Mouse (Mus musculus) forebrain, embryonic 11.5 days (tissue): ENCODE measurements around the gene Hs6st1. TPM values are rescaled to one million over a fixed set of nuclear protein-coding genes. Genes with fewer than 3 reads are reported as not detected.

Experiments used
- ATAC-seq: fragments of 200-750 bp; cut with Nextera tagmentation; replicated peaks from 2 replicates; pipeline ENCODE4 v1.8.0; 2017; ENCODE audit warnings: moderate TSS enrichment; ENCODE audit not compliant: low FRiP score
- DNase-seq: peaks from one replicate; pipeline ENCODE4 v3.0.0-alpha.2; 2017; ENCODE audit warnings: low spot score
- H3K27ac ChIP-seq: fragments of 300-500 bp; sonication (generic); 2 replicates; pipeline ENCODE4 v1.5.1; 2014; ENCODE audit warnings: low read depth, low read length
- H3K27me3 ChIP-seq: fragments of 300-500 bp; sonication (generic); 2 replicates; pipeline ENCODE4 v1.6.1; 2014; ENCODE audit warnings: mild to moderate bottlenecking, low read length, mixed read lengths; ENCODE audit not compliant: control insufficient read depth, insufficient read depth
- H3K36me3 ChIP-seq: fragments of 300-500 bp; sonication (generic); 2 replicates; pipeline ENCODE4 v1.6.1; 2014; ENCODE audit warnings: mild to moderate bottlenecking, low read length, moderate library complexity, mixed read lengths; ENCODE audit not compliant: control insufficient read depth, insufficient read depth
- H3K4me1 ChIP-seq: fragments of 300-500 bp; sonication (generic); replicated peaks from 2 replicates; pipeline ENCODE4 v1.6.1; 2014; ENCODE audit warnings: low read length, mixed read lengths; ENCODE audit not compliant: control insufficient read depth, insufficient read depth
- H3K4me2 ChIP-seq: fragments of 300-500 bp; sonication (generic); 2 replicates; pipeline ENCODE4 v1.6.1; 2014; ENCODE audit warnings: low read depth, mild to moderate bottlenecking, low read length, moderate library complexity, mixed read lengths; ENCODE audit not compliant: severe bottlenecking
- H3K4me3 ChIP-seq: fragments of 300-500 bp; sonication (generic); 2 replicates; pipeline ENCODE4 v1.5.1; 2014; ENCODE audit warnings: low read depth, low read length
- H3K9ac ChIP-seq: fragments of 300-500 bp; sonication (generic); 2 replicates; pipeline ENCODE4 v1.6.1; 2014; ENCODE audit warnings: low read length
- H3K9me3 ChIP-seq: fragments of 300-500 bp; sonication (generic); 2 replicates; pipeline ENCODE4 v1.6.1; 2016; ENCODE audit warnings: low read length, mixed read lengths; ENCODE audit not compliant: control insufficient read depth
- WGBS: fragments of 180-500 bp; shearing (Covaris S2); extraction: QIAGEN DNeasy Blood & Tissue Kit; methylation state at CpG from one replicate; pipeline ENCODE4 v1.1.7; 2014; 5-methylcytosine and 5-hydroxymethylcytosine counted together
- polyA plus RNA-seq: library from polyadenylated mRNA; unstranded; fragments of >200 nt; fragmentation: Nextera tagmentation; extraction: Ambion mirVana; gene quantifications from 2 replicates; pipeline ENCODE4 v1.2.1, GENCODE M21; 2014

Hs6st1 gene
- polyA plus RNA-seq, 1 experiment from 2014 or later = 14.9 TPM

DNA sequence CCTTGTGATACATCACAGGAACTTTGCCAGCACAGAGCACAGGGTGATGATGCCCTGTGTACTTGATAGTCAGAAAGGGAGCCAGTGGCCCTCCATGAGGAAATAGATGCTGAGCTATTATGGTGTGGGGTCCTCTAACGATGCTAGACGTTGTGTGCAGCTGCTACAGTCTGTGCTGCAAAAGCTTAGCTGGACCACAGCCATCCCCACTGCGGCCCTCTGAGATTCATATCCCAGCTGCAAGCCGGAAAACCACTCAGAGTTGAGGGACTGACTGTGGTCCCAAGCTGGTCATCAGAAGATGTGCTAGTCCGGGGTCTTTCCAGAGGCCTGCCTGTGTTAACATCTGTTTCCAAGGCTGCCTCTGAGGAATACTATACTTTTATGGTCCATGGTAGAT, 12.8 kb downstream of the Hs6st1 start:
- 95% methylated on average over 5 of the region's 5 CpGs for WGBS
- Histone ChIP-seq H3K27ac (no peak overlapping the region), H3K4me1 (peaks cover 3% of the 10 kb centered on the region; the same call in 1 of the 2 replicates), H3K4me3 (no peak overlapping the region), H3K9me3 (no peaks in the 10 kb centered on the region), H3K4me2 (no peak overlapping the region), H3K9ac (no peak overlapping the region), H3K27me3 (no peaks in the 10 kb centered on the region), H3K36me3 (no peaks in the 10 kb centered on the region; the same call in 1 of the 2 replicates)
- ATAC-seq (no peak), DNase-seq (no peak)

DNA sequence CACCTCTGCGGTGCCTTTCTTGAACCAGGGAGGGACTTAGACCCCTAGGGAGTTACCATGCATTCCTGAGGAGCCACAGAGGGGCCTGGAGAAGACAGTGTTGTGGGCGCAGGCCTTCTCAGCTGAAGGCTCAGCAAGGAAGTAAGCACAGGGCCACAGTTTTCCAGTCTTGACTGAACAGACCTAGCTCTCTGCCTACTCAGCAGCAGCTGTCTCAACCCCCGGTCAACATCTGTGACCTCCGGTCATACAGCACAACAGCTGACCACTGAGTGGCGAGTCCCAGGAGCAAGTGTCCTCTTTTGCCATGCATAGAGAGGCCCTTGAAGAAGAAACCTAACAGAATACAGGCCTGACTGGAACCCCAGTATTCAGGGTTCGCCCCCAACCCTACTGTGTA, 14.0 kb downstream of the Hs6st1 start:
- no peak overlapping the region for H3K9ac ChIP-seq
- 90% methylated on average over 6 of the region's 6 CpGs for WGBS
- ATAC-seq (no peak), DNase-seq (no peak)
- no peaks in the 10 kb centered on the region; the same call in none of the 2 replicates for H3K36me3 ChIP-seq
- H3K9me3 ChIP-seq = no peaks in the 10 kb centered on the region
- no peak overlapping the region for H3K4me3 ChIP-seq
- no peak overlapping the region for H3K4me2 ChIP-seq
- H3K27ac ChIP-seq = no peak overlapping the region
- H3K4me1 ChIP-seq = no peaks in the 10 kb centered on the region; the same call in 1 of the 2 replicates
- H3K27me3 ChIP-seq = no peaks in the 10 kb centered on the region

DNA sequence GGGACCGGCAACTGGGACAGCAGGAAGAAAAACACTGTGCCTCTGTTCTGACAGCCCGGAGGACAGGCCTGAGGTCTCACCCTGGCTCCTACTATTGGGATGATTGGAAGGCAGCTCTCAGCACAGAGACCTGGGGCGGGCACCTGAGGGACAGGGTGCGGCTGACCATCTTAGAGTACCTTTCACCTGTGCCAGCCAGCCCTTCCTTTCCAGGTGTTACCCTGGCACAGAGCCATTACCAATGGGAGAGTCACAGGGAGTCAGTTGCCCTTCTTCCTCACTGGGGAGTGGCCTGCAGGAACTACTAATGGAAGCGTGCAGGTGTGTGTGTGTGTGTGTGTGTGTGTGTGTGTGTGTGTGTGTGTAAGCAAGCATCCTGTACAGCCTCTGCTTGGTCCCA, 15.4 kb downstream of the Hs6st1 start:
- ATAC-seq = no peak
- Histone ChIP-seq H3K4me3 (no peak overlapping the region), H3K9ac (no peak overlapping the region), H3K27me3 (no peaks in the 10 kb centered on the region), H3K4me1 (peaks cover 5% of the 10 kb centered on the region; the same call in 1 of the 2 replicates), H3K27ac (no peak overlapping the region), H3K4me2 (no peak overlapping the region), H3K36me3 (no peaks in the 10 kb centered on the region; the same call in none of the 2 replicates), H3K9me3 (no peaks in the 10 kb centered on the region)
- 94% methylated on average over 5 of the region's 5 CpGs for WGBS
- no peak for DNase-seq

DNA sequence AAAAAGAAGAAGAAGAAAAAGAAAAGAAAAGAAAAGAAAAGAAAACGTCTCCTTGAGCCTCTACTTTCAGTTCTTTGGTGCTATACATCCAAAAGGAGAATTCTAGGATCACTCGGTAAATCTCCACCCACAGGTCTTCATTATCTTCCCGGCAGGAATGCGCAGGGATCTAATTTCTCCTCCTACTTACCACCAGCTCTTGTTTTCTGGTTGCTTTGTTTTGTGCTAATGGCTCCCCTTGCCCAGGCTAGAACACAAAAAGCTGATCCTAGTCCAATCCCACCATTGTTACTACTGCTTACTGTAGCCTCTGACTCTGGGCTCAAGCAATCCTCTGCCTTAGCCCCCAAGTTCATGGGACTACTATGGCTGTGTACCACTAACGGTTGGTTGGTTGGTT, 16.9 kb downstream of the Hs6st1 start:
- 87% methylated on average over 5 of the region's 5 CpGs for WGBS

DNA sequence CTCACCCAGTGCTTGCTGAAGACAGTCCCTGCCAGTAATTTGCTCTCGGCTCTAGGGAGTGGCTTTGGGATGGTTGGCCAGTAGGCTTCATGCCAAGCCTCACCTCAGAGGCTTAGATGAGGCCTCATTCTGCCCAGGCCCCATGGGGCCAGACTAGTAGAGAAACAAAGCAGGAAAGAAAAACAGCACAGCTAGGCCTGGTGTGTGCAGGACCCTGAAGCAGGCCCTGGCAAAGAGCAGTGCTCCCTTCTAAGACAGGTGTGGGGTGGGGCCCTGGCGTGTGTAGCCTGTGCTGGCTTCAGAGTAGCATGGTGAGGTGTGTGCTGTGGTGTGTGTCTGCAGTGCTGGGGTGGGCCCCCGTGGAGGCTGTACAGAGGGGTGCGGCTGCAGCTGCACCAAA, 20.2 kb downstream of the Hs6st1 start:
- Histone ChIP-seq H3K27me3 (no peaks in the 10 kb centered on the region), H3K4me3 (no peak overlapping the region), H3K9me3 (no peaks in the 10 kb centered on the region), H3K9ac (no peak overlapping the region), H3K27ac (no peak overlapping the region), H3K4me2 (no peak overlapping the region), H3K4me1 (peaks cover 8% of the 10 kb centered on the region; the same call in 1 of the 2 replicates), H3K36me3 (no peaks in the 10 kb centered on the region; the same call in none of the 2 replicates)
- no peak for DNase-seq
- 77% methylated on average over 4 of the region's 4 CpGs for WGBS
- ATAC-seq = 0 out of 2 replicates have a peak, but pooled peaks have one; percentile 37

More for the DNA sequence above, 16.9 kb downstream of the Hs6st1 start:
- Histone ChIP-seq H3K4me3 (no peak overlapping the region), H3K27ac (no peak overlapping the region), H3K4me2 (no peak overlapping the region), H3K4me1 (peaks cover 8% of the 10 kb centered on the region; the same call in 1 of the 2 replicates), H3K9me3 (no peaks in the 10 kb centered on the region), H3K27me3 (no peaks in the 10 kb centered on the region), H3K36me3 (no peaks in the 10 kb centered on the region; the same call in none of the 2 replicates), H3K9ac (no peak overlapping the region)
- no peak for ATAC-seq
- DNase-seq = no peak

DNA sequence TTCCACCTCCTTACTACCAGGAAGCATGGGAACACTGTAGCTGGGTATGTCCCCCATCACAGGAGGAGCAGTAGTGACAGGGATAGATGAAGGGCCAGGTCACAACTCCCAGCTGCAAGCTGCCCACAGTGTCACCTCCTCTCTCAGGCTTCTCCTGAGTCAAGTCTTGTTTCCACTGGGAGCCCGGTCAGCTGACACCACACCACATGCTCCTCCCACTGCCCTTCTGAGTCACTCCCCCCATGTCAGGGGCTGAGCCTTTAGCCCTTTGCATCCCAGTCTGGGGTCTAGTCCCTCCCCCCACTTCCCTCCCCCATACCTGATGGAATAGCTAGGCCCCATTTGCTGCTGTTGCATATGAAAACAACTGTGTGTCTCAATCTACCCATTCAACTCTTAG, 21.3 kb downstream of the Hs6st1 start:
- ATAC-seq = no peak
- DNase-seq = no peak
- Histone ChIP-seq H3K4me1 (peaks cover 8% of the 10 kb centered on the region; the same call in 1 of the 2 replicates), H3K9ac (no peak overlapping the region; the same call in 1 of the 2 replicates), H3K9me3 (no peaks in the 10 kb centered on the region), H3K4me3 (no peak overlapping the region), H3K27ac (no peak overlapping the region), H3K36me3 (no peaks in the 10 kb centered on the region; the same call in 1 of the 2 replicates), H3K27me3 (no peaks in the 10 kb centered on the region), H3K4me2 (no peak overlapping the region)
- WGBS = 43% methylated on average over 1 of the region's 1 CpGs

DNA sequence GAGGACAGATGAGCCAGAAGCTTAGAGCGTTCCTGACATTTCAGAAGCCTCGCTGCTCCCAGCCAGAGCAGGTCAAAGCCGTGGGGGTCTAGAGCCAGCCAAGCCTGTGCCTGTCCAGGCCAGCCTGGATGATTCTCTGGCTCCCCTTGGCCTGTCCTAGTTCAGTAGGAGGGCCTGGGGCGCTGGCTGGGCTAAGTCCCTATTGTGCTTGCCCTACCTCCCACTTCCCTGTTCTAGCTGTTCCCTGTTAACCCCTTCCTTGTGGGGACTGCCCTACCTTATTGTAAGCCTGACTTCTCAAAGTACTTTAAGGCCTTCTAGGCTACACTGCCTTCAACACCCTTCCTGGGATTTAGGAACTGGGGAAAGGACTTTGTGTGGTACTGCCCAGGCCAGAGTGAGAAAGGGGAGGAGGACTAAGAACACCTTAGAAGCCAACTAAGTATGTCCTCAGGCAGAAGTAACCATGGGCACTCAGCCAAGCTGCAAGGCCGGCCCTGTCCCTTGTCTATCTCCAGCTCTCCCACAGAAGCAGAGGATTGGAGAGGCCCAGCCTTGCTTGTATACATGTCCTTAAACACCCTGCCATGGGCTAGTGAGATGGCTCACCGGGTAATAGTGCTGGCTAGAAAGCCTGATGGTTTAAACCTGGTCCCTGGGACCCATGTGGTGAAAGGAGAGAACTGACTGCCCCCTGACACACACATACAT, 22.0 kb downstream of the Hs6st1 start:
- ATAC-seq = no peak
- Histone ChIP-seq H3K4me1 (peaks cover 8% of the 10 kb centered on the region; the same call in 1 of the 2 replicates), H3K27ac (no peak overlapping the region)

DNA sequence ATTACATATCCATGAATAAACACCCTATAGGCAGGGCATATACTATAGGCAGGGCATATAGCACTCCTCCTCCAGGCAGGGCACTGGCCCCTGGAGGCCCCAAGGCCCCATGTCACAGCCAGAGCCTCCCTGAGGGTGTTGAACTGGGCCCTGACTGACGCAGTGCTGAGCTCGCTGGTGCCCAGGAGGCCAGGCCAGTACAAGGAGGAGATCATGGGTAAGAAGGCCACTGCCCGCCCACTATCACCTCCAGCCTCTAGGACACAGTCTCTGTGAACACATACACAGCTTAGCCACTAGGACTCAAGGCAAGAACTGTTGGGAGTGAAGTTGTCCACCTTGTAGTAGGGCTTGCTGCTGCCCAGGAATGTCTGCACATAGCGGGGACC, 22.5 kb downstream of the Hs6st1 start:
- Histone ChIP-seq H3K36me3 (no peaks in the 10 kb centered on the region; the same call in 1 of the 2 replicates), H3K4me3 (no peak overlapping the region), H3K4me2 (no peak overlapping the region), H3K27me3 (no peaks in the 10 kb centered on the region), H3K27ac (no peak overlapping the region), H3K4me1 (peaks cover 8% of the 10 kb centered on the region; the same call in 1 of the 2 replicates), H3K9ac (no peak overlapping the region), H3K9me3 (no peaks in the 10 kb centered on the region)
- no peak for DNase-seq
- WGBS = 80% methylated on average over 4 of the region's 4 CpGs
- no peak; the same call in 1 of the 2 replicates for ATAC-seq

More for the DNA sequence above, 22.0 kb downstream of the Hs6st1 start:
- no peak for DNase-seq
- no peaks in the 10 kb centered on the region for H3K9me3 ChIP-seq
- no peak overlapping the region for H3K4me3 ChIP-seq
- no peak overlapping the region for H3K9ac ChIP-seq
- WGBS = 71% methylated on average over 6 of the region's 6 CpGs
- H3K4me2 ChIP-seq = no peak overlapping the region
- H3K36me3 ChIP-seq = no peaks in the 10 kb centered on the region; the same call in 1 of the 2 replicates
- H3K27me3 ChIP-seq = no peaks in the 10 kb centered on the region
